In the genomic region with DNA sequence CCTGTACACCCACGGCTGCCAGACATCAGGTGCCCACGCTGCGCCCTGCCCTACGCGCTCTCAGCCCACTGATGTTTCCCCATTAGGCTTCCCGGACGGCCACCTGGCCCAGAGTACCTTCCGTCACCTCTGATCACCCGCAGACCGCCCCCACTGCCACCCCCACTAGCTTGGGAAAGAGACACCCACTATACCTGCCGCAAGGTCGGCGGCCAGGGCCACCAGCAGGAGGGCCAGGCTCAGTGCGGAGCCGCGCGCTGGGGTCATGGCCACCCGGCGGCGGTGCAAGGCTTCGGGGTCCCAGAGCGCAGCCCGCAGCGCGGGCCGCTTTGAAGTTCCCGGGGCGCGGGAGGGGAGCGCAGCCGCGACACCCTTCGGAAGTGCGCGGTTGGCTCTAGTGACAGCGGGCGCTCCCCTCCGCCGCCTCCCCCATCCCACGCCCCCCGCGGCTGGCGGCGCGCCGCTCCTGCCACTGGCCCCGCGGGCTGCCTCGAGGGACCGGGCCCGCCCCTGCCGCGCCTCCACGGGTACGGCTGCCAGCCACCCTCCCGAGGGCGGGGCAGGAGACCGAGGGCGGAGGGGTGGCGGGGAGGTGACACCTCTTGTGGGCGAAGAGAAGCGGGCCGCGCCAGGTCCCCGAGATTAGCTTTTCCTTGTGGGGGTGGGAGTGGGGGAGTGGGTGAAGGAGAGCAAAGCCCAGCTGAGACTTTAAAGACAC, we compare ENCODE assay signal across 7 mouse cellular contexts. TPM values are rescaled to one million over a fixed set of nuclear protein-coding genes. Genes with fewer than 3 reads are reported as not detected.
A peak's percentile ranks its signal among the peaks of the same experiment; 100 is the strongest.
DNase-seq lines count a peak whose midpoint lies in the region; ATAC-seq lines count a peak whose summit lies in the region.

Gene Acvr1c (minus strand): TSS at position 482 of the 718 bp plus-strand sequence.

- H3K36me3 ChIP-seq in intestine, embryonic 15.5 days, result no peaks in the 10 kb centered on the region

- no peak within 1 kb of the TSS for H3K27ac ChIP-seq in intestine, embryonic 15.5 days

- DNase-seq in adrenal gland, postnatal 10 days, result peak; percentile 88
- DNase-seq in cerebellum, postnatal 36 days, result peak; percentile 38 to 52
- DNase-seq in gastrocnemius, postnatal 25 days, result peak; percentile 21
- peak; percentile 27 for DNase-seq in left cerebral cortex, postnatal 4 days
- peak; percentile 34 to 36 for DNase-seq in right cerebral cortex, postnatal 36 days (ENCODE audit: low spot score in 2 of 2)

- 1% methylated on average over 64 of the region's 65 CpGs for WGBS in intestine, embryonic 15.5 days

- peak within 1 kb of the TSS; percentile 92 for H3K4me2 ChIP-seq in intestine, embryonic 15.5 days (replicated peaks)

- peak; percentile 84 for ATAC-seq in intestine, embryonic 15.5 days
- ATAC-seq in megakaryocyte-erythroid progenitor cell, adult 5-6 weeks (replicated peaks; ENCODE audit: low FRiP score, low TSS enrichment, poor library complexity, severe bottlenecking), result peak; percentile 88

- intact Hi-C loops in left cerebral cortex, postnatal 4 days (cut with DNase I), result no loop called here

- H3K4me1 ChIP-seq in intestine, embryonic 15.5 days (replicated peaks), result peaks cover 4% of the 10 kb centered on the region

- peak within 1 kb of the TSS; percentile 44 for H3K9ac ChIP-seq in intestine, embryonic 15.5 days

- H3K9me3 ChIP-seq in intestine, embryonic 15.5 days, result no peaks in the 10 kb centered on the region

- H3K4me3 ChIP-seq in intestine, embryonic 15.5 days (replicated peaks), result peak within 1 kb of the TSS; percentile 50

- 0 out of 2 replicates have a peak, but pooled peaks cover 5% of the 10 kb centered on the region for H3K27me3 ChIP-seq in intestine, embryonic 15.5 days (replicated peaks)

RNA-seq across cellular contexts. Expression of gene Acvr1c, which starts in this region (rescaled TPM):
- total RNA-seq in adrenal gland, postnatal 10 days (2021), result 10 to 100 TPM; 36.1 to 36.2 TPM
- total RNA-seq in gastrocnemius, postnatal 25 days (2021), result 1 to 10 TPM in 1 of 2 experiments, under 1 TPM in 1; 0.08 to 4.2 TPM
- 3.7 and 4.2 TPM in 2 replicates for polyA plus RNA-seq in intestine, embryonic 15.5 days (2015; fragmentation: Nextera tagmentation; extraction: Ambion mirVana)
- total RNA-seq in left cerebral cortex, postnatal 4 days (2021), result 1 to 10 TPM; 4.6 to 7.0 TPM
- total RNA-seq in megakaryocyte-erythroid progenitor cell, adult 5-6 weeks (2014; fragmentation: Nextera tagmentation), result not detected in 2 replicates
- total RNA-seq in megakaryocyte-erythroid progenitor cell, adult 5-6 weeks (2017), result not detected in 2 replicates

Comparison
In these comparisons a context has a peak if more than half of its experiments do, and no peak if none do; other contexts are left out.
1. RNA of gene Acvr1c (total RNA-seq): 36.1 to 36.2 TPM in adrenal gland, postnatal 10 days; 4.6 to 7.0 TPM in left cerebral cortex, postnatal 4 days, 0.08 to 4.2 TPM in gastrocnemius, postnatal 25 days and not detected in megakaryocyte-erythroid progenitor cell, adult 5-6 weeks; every median in the first group is over 4 times any median in the second.
2. Peak in ATAC-seq in megakaryocyte-erythroid progenitor cell, adult 5-6 weeks; RNA of the gene not detected or under 1 TPM.
3. DNase-seq: peak in every context shown above with its lines; median percentile 88 in adrenal gland, postnatal 10 days; 45 in cerebellum, postnatal 36 days; 35 in right cerebral cortex, postnatal 36 days; 27 in left cerebral cortex, postnatal 4 days; 21 in gastrocnemius, postnatal 25 days.